Mouse (Mus musculus) lung, postnatal 25 days (tissue): Measurements from ENCODE around the gene Efna3.
A peak's percentile ranks its signal among the peaks of the same experiment; 100 is the strongest.

Experiments
- DNase-seq: peaks from one replicate; pipeline ENCODE4 v3.0.0; 2022; ENCODE audit warnings: low spot score

Gene Efna3

DNA sequence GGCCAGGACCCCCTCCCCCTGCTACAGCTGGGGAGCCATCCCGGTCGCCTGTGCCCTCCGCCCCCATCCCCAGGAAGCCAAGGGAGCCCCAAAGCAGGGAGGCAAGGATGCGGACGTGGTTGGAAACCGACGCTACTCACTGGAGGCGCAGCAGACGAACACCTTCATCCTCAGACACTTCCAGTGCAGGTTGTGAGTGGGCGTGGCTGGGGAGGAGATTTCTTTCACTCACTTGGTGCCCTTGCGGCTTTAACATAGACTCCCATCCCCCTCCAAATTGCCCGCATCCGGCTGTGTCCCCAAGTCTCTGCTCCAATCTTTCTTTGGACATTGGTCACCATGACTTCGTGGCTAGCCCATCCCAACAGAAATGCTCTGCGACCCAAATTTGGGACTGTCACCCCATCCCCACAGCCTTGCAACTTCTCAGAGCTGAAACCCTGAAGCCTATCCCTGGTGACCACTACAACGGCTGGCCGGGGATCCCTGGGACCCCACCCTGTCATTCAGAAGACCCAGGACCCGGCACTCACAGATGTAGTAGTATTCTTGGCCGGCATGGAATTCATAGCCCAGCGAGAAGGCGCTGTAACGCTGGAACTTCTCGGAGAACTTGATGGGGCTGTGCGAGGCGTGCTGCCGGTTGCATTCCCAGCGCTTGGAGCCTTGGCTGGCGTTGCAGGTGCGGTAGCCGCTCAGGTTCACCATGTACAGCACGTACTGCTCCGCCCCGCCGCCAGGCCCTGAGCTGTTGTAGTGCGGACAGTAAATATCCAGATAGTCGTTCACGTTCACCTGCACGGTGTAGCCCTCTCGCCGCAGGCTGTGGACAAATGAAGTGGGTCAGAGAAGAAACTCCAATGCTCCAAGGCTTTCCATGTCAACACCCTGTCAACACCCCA lies 6.6 kb downstream of the Efna3 start:
- DNase-seq: no peak

- peak; percentile 81 for DNase-seq
Measured at GRCm38 (mm10) chr3:89315195-89315929, 7.4 kb downstream of the Efna3 start.

DNA sequence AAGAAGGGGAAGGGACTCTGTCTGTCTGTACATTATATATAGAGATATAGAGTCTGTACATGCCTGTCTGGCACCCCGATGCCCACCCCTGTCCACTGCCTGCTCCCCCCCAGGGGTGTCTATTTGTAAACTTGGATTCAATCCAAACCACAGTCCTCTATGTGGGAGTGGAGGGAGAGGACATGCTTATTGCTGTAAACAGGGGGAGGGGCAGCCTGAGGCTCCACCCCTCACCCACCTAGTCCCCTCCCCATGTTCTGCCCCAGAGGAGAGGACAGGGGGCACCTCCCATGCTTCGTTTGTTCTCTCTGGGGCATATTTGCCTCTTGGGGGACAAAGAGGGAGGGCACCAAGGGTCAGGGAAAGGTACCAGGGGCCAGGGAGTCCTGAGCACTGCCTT lies 8.0 kb downstream of the Efna3 start:
- no peak for DNase-seq

DNA sequence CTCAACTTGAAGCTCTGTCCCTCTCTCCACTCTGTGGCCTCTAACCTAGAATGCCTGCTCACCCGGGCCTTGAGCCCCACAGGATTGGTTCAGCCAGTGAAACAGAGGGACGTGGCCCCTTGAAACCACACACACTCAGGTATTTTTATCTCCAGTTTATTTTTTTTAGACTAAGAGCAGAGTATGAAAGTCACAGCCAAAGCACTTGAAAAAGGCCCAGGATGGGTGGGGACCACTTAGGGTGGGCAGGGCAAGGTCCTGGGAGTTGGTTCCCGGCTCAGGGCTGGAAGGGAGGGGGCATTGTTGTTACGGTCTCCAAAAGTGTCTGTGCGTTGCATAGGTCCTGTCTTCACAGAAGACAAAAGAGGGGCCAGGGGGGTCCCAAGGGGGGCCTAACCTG lies 8.4 kb downstream of the Efna3 start:
- peak; percentile 87 for DNase-seq

DNA sequence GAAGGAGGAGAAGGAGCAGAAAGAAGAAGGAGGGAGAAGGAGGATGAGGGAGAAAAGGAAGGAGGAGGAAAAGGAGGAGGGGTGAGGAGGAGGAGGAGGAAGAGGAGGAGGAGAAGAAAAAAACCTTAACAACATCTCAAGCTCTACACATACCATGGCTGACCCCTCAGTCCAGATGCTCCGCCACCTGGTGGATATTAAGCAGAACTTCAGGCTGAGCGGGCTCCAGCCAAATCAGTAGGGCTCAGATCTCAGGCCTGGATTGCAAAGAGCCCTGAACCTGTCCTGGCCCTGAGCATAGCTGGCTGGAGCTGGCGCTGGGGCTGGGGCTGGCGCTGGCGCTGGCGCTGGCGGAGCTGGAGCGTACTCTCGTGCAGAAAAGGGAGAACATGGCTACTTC lies 14.7 kb downstream of the Efna3 start:
- DNase-seq: peak; percentile 86

DNA sequence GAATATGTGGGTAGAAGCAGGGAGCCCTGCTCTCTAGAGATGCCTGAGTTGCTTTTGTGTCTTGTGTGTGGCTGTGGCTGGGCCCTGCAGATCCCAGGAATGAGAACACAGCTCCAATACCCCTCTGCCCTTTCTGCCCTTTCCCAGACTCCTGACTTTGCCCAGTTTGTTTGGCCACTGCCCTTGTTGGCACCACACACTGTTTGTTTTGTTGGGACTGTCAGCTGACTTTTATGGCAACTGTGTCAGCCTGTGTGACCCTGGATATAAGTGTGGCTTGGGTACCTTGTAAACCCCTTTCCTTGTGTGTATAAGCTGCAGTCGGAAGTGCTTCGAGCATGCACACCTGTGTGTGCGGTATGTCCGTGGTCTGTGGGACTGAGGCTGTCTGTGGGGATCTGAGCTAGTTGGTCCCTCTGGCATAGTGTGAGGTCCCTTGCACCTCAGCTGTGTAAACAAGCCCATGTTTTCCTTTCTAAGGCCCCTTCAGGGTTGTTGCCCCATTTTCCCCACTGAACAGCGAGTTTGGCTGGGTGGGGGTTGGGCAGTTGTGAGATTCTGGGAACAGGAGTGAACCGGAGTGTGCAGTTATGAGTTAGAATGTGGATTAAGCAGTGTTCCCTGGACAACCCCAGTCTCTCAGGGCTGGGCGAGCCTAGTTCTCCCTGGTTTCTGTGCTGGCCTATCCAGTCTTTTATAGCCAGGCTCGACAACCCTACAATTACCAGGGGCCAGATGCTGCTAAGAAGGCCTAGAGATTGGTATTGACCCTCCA lies 17.0 kb downstream of the Efna3 start:
- no peak for DNase-seq

DNA sequence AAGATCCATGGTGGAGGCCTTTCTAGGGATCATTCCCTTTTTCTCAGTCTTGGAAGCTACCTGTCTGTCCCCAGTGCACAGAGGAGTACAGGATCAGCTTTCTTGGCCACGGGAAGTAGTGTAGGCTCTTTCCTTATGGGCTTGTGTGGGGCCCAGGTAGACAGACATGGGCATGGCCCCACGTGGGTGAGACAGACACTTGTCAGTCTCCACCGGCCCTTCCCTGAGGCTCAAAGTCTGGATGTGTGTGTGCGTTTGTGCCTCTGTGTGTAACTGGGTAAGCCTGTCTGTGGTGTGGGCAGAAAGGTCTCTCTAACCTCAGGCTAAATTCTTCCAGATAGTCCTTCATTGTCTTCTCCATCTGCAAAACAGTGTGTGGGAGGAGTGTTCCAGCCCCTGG lies 17.7 kb downstream of the Efna3 start:
- DNase-seq: no peak

DNA sequence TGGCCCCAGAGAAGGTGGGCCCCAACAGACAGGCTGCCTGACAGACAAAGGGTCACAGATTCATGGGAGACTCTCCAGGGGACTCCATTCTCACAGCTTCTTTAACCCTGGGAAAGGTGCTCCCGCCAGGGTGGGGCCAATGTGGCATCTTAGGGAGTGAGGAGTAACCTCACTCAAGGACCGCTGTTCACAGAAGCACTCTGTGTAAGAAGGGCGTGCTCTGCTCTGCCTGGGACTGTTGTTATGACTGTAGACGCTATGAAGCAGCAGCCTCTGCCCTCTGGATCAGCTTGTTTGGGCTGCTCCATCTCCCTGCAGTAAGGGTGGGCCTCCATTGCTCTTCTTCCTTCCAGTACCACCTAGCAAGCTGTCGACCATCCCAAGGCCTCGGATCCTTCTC lies 18.3 kb downstream of the Efna3 start:
- DNase-seq: no peak

DNA sequence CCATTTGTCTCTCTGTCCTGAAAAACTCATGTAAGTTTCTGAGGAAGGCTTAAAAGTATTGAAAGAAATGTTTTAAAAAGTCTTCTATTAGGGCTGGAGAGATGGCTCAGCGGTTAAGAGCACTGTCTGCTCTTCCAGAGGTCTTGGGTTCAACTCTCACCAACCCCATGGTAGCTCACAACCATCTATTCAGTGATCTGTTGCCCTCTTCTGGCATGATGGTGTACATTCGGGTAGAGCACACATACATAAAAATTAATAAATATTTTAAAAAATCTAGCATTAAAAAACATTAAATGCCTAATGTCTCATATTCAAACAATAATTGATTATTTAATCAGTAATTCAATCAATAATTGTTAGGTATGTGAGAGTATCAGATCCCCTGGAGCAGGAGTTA lies 22.3 kb downstream of the Efna3 start:
- no peak for DNase-seq

DNA sequence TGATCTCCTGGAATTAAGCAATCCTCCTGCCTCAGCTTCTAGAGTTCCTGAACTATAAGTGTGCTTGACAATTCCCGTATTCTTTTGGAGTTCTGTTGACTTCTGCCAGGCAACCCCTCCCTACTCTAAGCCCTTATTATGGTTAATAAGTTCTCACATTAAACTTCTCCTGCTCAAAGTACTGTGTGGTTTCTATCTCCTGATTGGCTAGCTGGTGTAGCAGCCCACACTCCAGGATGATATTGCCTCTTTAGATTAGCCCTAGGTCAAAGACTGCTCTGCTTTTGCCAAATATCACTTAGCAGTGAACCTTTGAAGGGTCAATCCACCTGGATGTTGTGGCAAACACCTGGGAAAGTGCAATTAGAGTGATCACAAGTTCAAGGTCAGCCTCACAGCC lies 22.7 kb downstream of the Efna3 start:
- peak; percentile 39 for DNase-seq

- DNase-seq: peak; percentile 28
Measured at GRCm38 (mm10) chr3:89299499-89299898, 23.3 kb downstream of the Efna3 start.

- no peak for DNase-seq
Measured at GRCm38 (mm10) chr3:89298908-89299307, 23.9 kb downstream of the Efna3 start.

- no peak for DNase-seq
Measured at GRCm38 (mm10) chr3:89296761-89297396, 25.9 kb downstream of the Efna3 start.

- no peak for DNase-seq
Measured at GRCm38 (mm10) chr3:89295685-89296230, 27.0 kb downstream of the Efna3 start.

DNA sequence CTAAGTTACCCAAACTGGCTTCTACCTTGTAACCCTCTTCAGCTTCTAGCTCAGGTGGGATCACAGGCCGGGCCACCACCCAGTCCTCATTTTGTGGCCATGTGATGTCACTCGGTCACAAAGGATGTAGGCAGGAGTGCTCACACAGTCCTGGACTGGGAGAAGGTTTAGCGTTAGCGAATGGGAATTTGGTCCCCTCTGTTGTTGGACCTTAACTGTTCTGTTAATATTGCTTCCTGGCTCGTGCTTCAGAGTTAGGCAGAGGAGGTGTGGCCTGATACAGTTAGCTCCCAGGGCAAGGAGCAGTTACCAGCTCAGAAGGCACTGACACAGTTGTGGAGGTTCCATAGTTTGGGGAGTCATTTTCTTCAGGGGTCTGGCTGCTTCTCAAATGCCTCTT lies 28.6 kb downstream of the Efna3 start:
- DNase-seq: no peak

- no peak for DNase-seq
Measured at GRCm38 (mm10) chr3:89293247-89293918, 29.4 kb downstream of the Efna3 start.

- no peak for DNase-seq
Measured at GRCm38 (mm10) chr3:89292303-89292702, 30.5 kb downstream of the Efna3 start.

DNA sequence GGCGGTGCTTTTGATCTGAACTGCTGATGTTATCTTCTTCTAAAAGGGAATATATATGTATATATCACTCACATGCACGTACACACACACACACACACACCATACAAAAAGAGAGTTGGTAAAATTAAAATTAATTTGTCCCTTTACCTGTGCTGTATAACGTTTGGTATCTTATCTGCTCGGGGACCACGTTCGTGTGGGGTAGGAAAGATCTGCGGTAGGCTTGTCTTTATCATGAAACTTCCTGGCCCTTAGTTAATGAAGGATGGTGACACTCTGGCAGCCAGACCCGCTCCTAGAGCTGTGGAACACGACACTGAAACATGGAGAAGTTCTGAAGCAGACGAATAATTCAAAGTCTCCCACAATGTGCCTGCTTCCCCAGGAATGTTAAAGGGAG lies 30.9 kb downstream of the Efna3 start:
- no peak for DNase-seq

DNA sequence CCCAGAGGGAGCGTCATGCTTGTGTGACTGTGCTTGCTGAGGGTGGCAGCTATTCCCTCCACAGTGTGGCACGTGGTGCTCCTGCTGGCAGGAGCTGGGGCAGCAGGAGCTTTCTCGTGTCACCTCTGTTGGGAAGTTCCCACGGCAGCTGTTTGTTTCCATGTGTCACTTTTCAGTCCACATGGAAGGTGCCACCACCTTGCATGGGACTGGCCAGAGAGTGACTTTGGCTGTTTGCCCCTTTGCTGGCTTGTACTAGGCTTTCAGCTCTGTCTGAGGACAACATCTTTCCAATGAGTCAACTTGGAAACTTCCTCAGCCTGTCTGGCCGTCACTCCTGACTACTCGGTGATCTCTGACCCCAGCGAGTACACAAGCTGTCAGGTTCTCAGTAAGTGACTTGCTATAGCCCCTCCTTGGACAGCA lies 34.2 kb downstream of the Efna3 start:
- DNase-seq: no peak

- DNase-seq: no peak
Measured at GRCm38 (mm10) chr3:89287286-89287685, 35.5 kb downstream of the Efna3 start.

GRCm38 (mm10) chr3:89285526-89285925 lies 37.2 kb downstream of the Efna3 start:
- DNase-seq: no peak
